Mouse (Mus musculus): ENCODE measurements around the gene Hist1h2bf.
A peak's percentile ranks its signal among the peaks of the same experiment; 100 is the strongest.
"Not testable (repeated sequence)": the region's sequence is repeated elsewhere in the genome, so short reads cannot be mapped to it uniquely, and the experiment has no call there.

The Hist1h2bf gene

GRCm38 (mm10) chr13:23570261-23571021, 3.6 kb downstream of the Hist1h2bf start:
- DNase-seq = not testable (repeated sequence)

- DNase-seq = no peak
Measured at GRCm38 (mm10) chr13:23564482-23564881, 9.5 kb downstream of the Hist1h2bf start.

DNA sequence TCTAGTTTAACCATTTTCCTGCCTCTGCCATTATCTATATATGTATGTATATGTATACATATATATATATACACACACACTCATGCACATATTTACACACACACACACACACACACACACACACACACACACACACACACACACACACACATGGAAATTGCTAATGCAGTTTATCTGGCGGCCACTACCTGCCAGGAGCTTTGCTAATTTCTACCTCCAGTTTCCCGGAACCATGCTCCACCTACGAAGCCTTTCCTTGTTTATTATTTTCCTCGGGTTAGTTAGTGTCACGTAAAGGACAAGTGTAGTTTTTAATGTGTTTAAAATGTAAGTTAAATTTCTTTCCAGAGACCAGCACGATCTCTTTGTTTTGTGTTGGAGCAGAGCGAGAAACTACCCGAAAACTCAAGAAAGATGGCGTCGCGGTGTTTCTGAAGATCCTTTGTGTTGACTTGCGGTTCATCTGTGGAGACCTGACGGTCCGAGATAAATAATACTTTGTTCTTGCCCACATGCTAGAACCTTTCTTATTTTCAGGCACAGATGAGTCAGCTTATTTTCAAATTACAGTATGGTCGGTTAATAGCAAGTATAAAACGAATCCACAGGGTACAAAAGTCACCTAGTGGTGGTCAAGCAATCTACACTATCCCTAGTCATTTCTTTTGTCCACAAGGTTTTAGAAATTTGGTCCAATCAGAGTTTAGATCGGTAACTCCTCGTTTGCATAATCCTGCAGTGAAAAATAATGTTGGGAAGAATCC, 11.1 kb downstream of the Hist1h2bf start:
- DNase-seq = peak; percentile 51

GRCm38 (mm10) chr13:23561883-23562659, 11.9 kb downstream of the Hist1h2bf start, which contains the start of gene Hist1h3e:
TSS of gene Hist1h3e (minus strand) at chr13:23562369.
- DNase-seq = peak; percentile 95

GRCm38 (mm10) chr13:23561531-23561882, 12.5 kb downstream of the Hist1h2bf start:
- not testable (repeated sequence) for DNase-seq

GRCm38 (mm10) chr13:23560699-23561098, 13.3 kb downstream of the Hist1h2bf start:
- DNase-seq = not testable (repeated sequence)

DNA sequence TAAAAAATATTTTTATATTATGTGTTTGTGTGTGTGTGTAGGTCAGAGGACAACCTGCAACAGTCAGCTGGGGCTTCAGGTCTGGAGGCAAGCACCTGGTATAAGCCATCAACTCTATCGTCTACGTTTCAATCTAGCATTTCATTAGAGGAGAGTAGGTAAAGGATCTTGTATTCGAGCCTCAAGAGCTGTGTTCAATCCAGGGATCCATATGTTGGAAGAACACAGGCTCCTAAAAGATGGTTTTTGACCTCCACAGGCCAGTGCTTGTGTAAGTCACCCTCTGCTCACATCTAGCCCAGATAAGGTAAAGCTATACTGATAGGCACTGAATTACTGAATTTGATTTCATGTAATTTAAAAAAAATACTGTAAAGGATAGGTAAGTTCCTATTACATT, 17.1 kb downstream of the Hist1h2bf start:
- no peak for DNase-seq

DNA sequence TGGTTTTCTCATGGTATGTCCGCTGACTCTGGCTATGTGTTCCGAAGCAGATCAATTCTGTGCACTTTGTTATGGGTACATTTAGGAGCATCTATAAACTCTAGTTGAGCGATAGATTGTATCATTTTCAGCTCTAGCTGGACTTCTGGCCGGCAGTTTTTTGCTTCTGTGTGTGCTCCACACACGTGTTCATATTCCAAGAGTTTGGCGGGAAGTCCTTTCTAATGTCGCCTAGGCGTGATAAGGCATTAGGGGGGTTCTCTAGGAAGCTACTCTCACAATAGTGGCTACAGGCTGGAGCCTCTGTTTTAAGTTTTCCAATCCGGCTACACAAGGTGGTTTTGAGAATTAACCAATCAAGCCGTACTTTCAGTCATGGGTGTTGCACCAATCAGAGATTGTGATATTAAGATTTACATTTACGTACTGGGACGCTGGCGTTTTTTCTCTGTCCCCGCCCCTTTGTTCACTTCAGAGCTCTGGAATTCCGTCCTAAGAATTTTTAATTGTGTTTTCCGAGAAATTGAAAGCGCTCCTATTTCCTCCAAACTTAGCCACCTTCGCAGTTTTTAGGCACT, 18.1 kb downstream of the Hist1h2bf start:
- DNase-seq = peak; percentile 85

- peak; percentile 83 for DNase-seq
Measured at GRCm38 (mm10) chr13:23554925-23555838, 18.8 kb downstream of the Hist1h2bf start.

DNA sequence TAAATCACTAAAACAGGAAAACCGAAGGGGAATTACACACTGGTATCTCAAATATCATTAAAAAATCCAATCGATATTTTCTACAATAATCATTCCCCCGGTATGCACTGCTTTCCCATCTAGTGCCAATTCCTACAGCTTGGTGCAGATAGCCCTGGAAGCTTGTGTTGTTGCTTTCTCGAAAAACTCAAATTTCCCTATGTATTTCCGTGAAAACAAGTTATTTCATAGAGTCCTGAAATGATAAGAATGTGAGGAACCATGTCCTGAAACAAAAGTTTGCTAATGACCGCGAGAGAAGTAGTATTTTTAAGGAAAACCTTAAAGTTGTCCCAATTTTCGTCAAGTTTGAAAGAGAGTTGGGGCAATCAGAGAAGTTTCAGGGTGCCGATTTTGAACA, 19.6 kb downstream of the Hist1h2bf start:
- DNase-seq = no peak

- no peak for DNase-seq
Measured at GRCm38 (mm10) chr13:23552962-23553361, 21.0 kb downstream of the Hist1h2bf start, which contains the start of gene Hist1h1d. TSS of gene Hist1h1d (plus strand) at chr13:23553262.

DNA sequence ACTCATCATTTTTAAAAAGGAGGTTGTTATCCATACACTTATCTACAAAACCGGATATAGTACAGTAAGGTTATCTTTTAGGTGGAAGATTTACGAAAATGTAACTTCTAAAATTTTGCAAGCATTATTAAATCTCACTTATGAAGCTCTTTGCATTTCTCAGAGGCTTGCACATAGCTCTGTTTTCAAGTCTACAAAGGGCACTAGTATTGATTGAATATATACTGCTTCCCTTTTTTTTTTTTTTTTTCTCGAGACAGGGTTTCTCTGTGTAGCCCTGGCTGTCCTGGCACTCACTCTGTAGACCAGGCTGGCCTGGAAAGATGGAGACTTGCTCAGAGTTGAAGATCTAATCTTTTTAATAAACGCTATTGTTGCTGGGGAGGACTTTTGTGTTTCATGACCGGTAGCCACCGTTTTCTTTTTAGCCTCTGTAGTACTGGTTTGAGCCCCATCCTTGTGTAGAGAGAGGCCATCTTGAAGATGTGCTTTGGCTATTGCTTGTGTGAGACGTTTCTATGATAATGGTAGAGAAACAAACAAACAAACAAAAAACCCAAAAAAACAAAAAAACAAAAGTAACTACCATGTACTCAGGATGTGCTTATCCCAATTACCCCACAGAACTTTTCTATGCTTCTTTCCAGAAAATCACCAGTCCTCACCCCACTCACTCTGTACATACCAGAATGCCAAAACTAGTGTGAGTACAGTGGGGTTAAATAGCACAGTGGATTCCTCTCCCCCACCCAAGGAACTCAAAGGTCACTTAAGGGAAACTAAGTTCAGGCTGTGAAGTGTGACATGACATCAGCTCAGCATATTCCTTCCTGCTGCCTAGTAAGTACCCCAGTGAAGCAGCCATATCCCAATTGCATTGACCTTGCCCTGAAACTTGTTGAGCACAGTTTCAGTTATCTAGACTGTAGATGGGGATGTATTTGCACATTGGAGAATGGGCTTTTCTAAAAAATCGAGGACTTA, 21.8 kb downstream of the Hist1h2bf start:
- DNase-seq = no peak

- DNase-seq = peak; percentile 91
Measured at GRCm38 (mm10) chr13:23551146-23551834, 22.7 kb downstream of the Hist1h2bf start, which contains the start of gene Hist1h4f. TSS of gene Hist1h4f (minus strand) at chr13:23551648.

DNA sequence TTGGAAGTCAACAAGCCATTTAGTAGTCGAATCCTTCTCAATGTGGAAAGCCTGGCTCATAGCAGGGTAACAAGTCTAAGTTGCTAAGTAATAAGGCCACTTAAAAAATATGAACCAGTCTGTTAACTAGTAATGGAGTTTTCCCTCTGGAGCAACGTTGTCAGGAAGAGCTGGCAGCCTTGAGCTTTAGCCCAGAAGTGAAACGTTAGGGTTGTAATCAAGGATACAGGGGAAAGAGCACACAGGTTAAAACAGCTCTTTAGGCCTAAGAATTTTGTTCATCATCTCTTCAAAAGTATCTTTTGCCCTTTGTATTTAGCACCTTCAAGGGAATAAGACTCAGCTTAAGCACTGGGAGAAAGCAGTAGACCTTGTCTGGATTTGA, 23.2 kb downstream of the Hist1h2bf start:
- DNase-seq = no peak

- DNase-seq = no peak
Measured at GRCm38 (mm10) chr13:23546694-23547093, 27.3 kb downstream of the Hist1h2bf start.

DNA sequence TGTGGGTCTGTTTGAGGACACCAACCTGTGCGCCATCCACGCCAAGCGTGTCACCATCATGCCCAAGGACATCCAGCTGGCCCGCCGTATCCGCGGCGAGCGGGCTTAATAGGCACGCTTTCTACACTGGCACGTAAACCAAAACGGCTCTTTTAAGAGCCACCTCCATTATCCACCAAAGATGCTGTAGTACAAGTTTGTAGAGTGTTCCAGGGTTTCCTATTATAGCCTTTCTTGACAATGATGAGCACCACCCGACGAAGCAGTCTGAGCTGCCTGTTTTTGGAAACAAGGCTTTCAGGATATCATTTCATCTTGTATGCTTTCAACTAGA, 29.2 kb downstream of the Hist1h2bf start:
- DNase-seq = not testable (repeated sequence)

- DNase-seq = peak; percentile 73
Measured at GRCm38 (mm10) chr13:23543965-23544786, 29.8 kb downstream of the Hist1h2bf start, which contains the start of gene Hist1h3f. TSS of gene Hist1h3f (plus strand) at chr13:23544052.

DNA sequence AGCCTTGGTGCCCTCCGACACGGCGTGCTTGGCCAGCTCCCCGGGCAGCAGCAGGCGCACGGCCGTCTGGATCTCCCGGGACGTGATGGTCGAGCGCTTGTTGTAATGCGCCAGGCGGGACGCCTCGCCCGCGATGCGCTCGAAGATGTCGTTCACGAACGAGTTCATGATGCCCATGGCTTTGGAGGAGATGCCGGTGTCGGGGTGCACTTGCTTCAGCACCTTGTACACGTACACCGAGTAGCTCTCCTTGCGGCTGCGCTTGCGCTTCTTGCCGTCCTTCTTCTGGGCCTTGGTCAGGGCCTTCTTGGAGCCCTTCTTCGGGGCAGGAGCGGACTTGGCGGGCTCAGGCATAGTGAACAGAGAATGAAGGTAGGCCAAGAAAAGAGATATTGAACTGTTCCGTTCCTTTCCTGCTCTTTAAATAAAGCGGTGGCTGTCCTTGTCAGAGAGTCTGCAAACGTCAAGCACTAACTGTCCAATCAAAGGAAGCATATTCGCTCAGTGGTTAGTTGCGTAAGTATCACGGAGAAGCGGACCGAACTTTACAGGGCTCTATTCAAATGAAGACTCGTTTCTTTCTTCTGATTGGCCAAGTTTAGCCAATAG, 30.9 kb downstream of the Hist1h2bf start, which contains the start of gene Hist1h2bh:
TSS of gene Hist1h2bh (minus strand) at position 394 of the 609 bp plus-strand sequence.
- DNase-seq = peak; percentile 72
